Mouse (Mus musculus): ENCODE results near the gene Disp1.

DNA sequence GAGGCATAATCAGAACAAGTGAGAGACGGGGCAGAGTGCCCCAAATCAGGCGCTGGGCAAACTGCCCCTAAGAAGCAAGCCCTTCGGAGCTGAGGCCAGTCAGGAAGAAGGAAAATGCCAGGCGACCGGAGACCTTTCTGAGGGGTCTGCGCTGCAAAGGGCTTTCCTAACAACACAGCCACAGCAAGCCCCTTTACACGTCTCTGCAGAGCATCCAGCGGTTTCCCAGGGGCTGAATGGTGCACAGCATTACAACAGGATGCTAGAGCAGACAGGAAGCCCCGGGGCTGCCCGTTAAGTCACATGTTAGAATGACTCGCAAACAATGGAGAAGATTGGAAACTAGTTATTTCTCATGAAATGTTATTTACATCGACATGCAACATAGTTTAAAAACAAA is 53.5 kb downstream of the Disp1 start:
- TF ChIP-seq CTCF (IDR thresholded peaks at IDR 0.05; ENCODE audit: low read depth, low read length) (no peak), POLR2A (IDR thresholded peaks at IDR 0.05; ENCODE audit: extremely low read depth, insufficient read depth, low read length) (no peak)
